Mouse (Mus musculus): Measurements from ENCODE around the gene Psap.

DNA sequence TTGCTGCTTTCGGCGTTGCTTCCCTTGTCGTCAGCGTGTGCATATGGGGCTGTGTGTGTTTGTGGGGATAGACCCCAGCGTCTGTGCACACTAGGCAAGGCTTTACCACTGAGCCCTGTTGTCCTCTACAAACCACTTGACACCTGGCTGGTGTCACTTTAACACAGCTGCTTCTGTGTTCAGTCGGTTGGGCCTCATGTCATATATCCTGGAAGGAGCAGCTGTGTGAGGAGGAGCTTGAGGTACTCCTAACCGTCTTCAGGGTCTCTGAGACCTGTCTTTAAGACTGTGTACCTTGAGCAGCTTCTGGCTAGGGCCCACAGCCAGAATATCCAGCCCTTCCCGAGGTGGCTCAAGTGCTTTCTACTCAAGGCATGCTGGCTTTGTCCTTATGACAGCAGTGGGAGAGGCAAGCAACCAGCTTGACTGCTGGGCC, 7.3 kb downstream of the Psap start:
- no peak for TF ChIP-seq CTCF (IDR thresholded peaks at IDR 0.05; ENCODE audit: low read depth)
- TF ChIP-seq EP300 (IDR thresholded peaks at IDR 0.05; ENCODE audit: low read depth), result no peak

Data from liver, embryonic 14.5 days (tissue).